Mouse (Mus musculus): ENCODE measurements around the gene Mcoln2.

Mcoln2 gene

GRCm38 (mm10) chr3:146142523-146142922 is 7.1 kb upstream of the Mcoln2 start:
- in situ Hi-C loops (cut with MboI, MseI) = no loop called here

- in situ Hi-C loops (cut with MboI, MseI) = no loop called here
These were observed 4.1 kb upstream of the Mcoln2 start for GRCm38 (mm10) chr3:146145501-146145900.

GRCm38 (mm10) chr3:146146131-146146530 is 3.5 kb upstream of the Mcoln2 start:
- in situ Hi-C loops (cut with MboI, MseI) = no loop called here

- in situ Hi-C loops (cut with MboI, MseI) = no loop called here
These were observed 396 bp downstream of the Mcoln2 start for GRCm38 (mm10) chr3:146150058-146150400.

- in situ Hi-C loops (cut with MboI, MseI) = no loop called here
These were observed 927 bp downstream of the Mcoln2 start for GRCm38 (mm10) chr3:146150560-146150959.

- in situ Hi-C loops (cut with MboI, MseI) = no loop called here
These were observed 1.7 kb downstream of the Mcoln2 start for GRCm38 (mm10) chr3:146151328-146151727.

GRCm38 (mm10) chr3:146151755-146152154 is 2.1 kb downstream of the Mcoln2 start:
- in situ Hi-C loops (cut with MboI, MseI) = no loop called here

GRCm38 (mm10) chr3:146152348-146152747 is 2.7 kb downstream of the Mcoln2 start:
- in situ Hi-C loops (cut with MboI, MseI) = no loop called here

GRCm38 (mm10) chr3:146152913-146153312 is 3.3 kb downstream of the Mcoln2 start:
- in situ Hi-C loops (cut with MboI, MseI) = no loop called here

GRCm38 (mm10) chr3:146153862-146154611 is 4.4 kb downstream of the Mcoln2 start:
- in situ Hi-C loops (cut with MboI, MseI) = no loop called here

- in situ Hi-C loops (cut with MboI, MseI) = no loop called here
These were observed 6.3 kb downstream of the Mcoln2 start for GRCm38 (mm10) chr3:146155628-146156576.

- in situ Hi-C loops (cut with MboI, MseI) = no loop called here
These were observed 7.2 kb downstream of the Mcoln2 start for GRCm38 (mm10) chr3:146156811-146157210.

- in situ Hi-C loops (cut with MboI, MseI) = no loop called here
These were observed 8.4 kb downstream of the Mcoln2 start for GRCm38 (mm10) chr3:146158039-146158438.

GRCm38 (mm10) chr3:146159360-146159759 is 9.7 kb downstream of the Mcoln2 start:
- in situ Hi-C loops (cut with MboI, MseI) = no loop called here

- in situ Hi-C loops (cut with MboI, MseI) = no loop called here
These were observed 12.6 kb downstream of the Mcoln2 start for GRCm38 (mm10) chr3:146162197-146162596.

GRCm38 (mm10) chr3:146169356-146169755 is 19.7 kb downstream of the Mcoln2 start:
- in situ Hi-C loops (cut with MboI, MseI) = no loop called here

- in situ Hi-C loops (cut with MboI, MseI) = no loop called here
These were observed 23.4 kb downstream of the Mcoln2 start for GRCm38 (mm10) chr3:146173030-146173429.

GRCm38 (mm10) chr3:146174215-146174614 is 24.6 kb downstream of the Mcoln2 start:
- in situ Hi-C loops (cut with MboI, MseI) = no loop called here

- in situ Hi-C loops (cut with MboI, MseI) = loop anchor here (5.0 kb wide), 3 partner anchors 60 to 225 kb away; partner anchors contain the start of gene Mcoln3 (in 1 of the 2)
These were observed 27.7 kb downstream of the Mcoln2 start for GRCm38 (mm10) chr3:146177295-146177694.

- in situ Hi-C loops (cut with MboI, MseI) = loop anchor here (5.0 kb wide), 3 partner anchors 61 to 226 kb away; partner anchors contain the start of gene Mcoln3 (in 1 of the 2)
These were observed 28.3 kb downstream of the Mcoln2 start for GRCm38 (mm10) chr3:146177748-146178582.

- in situ Hi-C loops (cut with MboI, MseI) = loop anchor here (5.0 kb wide), 3 partner anchors 113 to 147 kb away; no protein-coding TSS in a partner anchor
These were observed 30.7 kb downstream of the Mcoln2 start for GRCm38 (mm10) chr3:146180341-146180740.
